Mouse (Mus musculus): ENCODE results near the gene Ptprn2.

GRCm38 (mm10) chr12:116896651-116897050 is 411.1 kb downstream of the Ptprn2 start:
- no peak for TF ChIP-seq CTCF (IDR thresholded peaks at IDR 0.05; ENCODE audit: insufficient read depth, low read length)
- no peak for TF ChIP-seq POLR2A (IDR thresholded peaks at IDR 0.05; ENCODE audit: borderline replicate concordance, extremely low read depth, low read depth, low read length)

Measured in lung, adult 2 months (tissue).